Mouse (Mus musculus) kidney, adult 8-10 months (tissue): ENCODE data around the gene Zbtb44.
"Not testable (repeated sequence)": the region's sequence is repeated elsewhere in the genome, so short reads cannot be mapped to it uniquely, and the experiment has no call there.

Experiments
- DNase-seq, 2 experiments: peaks; one replicate each; pipeline ENCODE4 v3.0.0; 2022

Gene Zbtb44

DNA sequence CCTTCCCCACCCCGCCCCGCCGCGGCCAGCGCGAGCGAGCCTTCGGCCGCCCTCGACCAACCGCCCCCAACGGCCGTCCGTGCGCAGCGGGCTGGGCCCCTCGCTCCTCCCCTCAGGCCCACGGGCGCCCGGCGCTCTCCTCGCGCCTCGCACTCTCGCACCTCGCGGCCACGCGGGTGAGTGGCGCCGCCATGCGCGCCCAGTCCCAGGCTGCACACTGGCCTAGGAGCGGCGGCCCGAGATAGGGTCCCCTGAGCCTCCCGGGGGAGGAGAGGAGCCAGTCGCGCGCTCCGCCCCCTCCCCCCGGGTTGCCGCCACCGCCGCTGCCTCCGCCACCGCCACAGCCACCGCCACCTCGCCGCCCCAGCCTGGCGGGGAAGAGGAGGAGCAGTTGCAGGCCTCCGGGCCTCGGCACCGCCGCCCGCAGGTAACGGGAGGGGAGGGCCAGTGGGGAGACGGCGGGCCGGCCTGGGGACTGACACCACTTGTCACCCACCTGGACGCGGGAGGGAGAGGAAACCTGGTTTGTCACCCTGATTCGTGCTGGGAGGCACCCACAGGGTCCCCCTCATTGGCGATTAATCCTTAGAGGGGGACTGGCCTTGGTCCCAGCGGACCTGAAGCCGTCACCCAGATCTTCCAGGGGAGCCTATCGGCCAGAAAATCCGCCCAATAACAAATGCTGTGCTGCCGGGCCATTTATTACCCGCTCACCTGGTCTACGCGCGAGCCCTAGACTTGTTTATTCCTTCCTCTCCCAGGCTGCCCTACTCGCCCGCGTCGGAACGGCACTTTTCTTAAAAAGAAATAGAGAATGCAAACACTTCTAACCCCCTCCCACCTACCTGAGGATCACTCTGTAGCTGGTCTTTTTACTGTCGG is at the start of gene Zbtb44:
Gene Zbtb44, plus strand, starts transcription at position 113 of the 882 bp plus-strand sequence.
- peak in 1 of 2 experiments; percentile 64 for DNase-seq

DNA sequence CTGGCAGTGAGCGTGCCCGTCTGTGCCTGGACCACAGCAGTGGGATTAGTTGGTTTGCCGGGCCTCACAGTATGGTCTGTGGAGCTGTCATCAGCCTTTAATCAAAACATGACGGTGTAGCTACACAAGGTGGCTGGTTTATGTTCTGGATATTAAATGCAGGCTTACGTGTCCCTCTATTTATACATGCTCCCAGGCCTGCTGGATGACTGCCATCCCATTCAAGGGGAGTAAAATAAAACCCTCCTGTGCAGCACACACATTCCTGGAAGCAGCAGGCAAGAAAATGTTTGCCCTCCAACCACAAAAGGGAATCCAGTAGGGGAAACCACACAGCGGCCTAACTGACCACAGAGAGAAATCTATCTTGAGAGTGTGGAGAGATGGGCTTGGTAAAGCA is 44.7 kb upstream of the Zbtb44 start:
- DNase-seq: no peak

- no peak for DNase-seq
Measured at GRCm38 (mm10) chr9:30993106-30993505, 37.3 kb upstream of the Zbtb44 start.

GRCm38 (mm10) chr9:30996590-30997562 is 33.6 kb upstream of the Zbtb44 start:
- DNase-seq: peak in 1 of 2 experiments; percentile 64

- no peak for DNase-seq
Measured at GRCm38 (mm10) chr9:31000641-31001040, 29.8 kb upstream of the Zbtb44 start.

DNA sequence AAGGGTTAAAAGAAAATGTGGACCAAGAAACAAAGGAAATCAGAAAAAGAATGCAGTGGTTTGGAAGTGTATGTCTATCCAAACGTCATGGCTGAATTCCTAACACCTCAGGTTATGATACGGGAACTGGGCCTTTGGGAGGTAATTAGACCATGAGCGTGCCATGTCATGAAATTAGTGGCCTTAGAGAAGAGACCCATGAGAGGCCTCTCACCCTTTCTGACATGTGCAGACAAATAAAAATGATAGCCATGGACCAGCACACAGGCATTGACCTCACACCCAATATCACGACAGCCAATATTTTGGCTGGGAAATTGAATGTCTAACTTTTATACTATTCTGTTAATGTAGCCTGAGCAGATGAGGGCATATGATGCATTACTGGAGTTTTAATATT is 27.9 kb upstream of the Zbtb44 start:
- peak in 1 of 2 experiments; percentile 9 for DNase-seq

DNA sequence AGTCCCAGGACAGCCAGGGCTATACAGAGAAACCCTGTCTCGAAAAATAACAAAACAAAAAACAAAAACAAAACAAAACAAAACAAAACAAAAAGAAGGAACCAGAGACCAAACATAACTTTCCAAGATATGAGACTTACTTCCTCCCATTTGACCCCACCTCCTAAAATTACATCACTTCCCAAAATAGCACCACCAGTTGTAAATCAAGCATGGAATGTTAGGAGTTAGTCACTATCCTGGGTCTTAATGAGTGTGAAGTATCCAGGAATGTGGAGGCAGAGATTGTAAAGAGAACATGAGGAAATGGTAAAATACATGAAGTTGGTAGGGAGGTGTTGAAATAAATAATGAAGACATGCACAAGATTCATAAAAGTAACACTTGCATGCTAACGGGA is 21.1 kb upstream of the Zbtb44 start:
- DNase-seq: no peak

DNA sequence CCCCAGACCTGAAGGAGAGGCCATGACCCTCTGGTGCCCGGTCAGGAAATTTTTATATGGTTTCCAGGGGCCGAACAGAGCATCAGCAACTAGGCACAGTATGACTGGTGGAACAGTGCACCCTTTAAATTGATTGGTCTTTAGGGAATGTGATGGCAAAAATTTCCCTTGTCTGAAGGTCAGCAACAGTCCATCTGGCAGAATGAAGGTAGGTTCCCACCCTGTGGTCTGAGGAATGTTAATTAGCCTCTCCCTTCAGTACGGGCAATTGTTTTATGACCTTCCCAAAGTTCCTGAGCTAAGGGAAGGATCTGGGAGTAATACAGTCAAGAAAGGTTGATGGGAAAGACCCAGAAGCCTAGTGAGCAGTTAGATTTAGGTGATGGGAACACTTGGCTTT is 20.4 kb upstream of the Zbtb44 start:
- no peak for DNase-seq

DNA sequence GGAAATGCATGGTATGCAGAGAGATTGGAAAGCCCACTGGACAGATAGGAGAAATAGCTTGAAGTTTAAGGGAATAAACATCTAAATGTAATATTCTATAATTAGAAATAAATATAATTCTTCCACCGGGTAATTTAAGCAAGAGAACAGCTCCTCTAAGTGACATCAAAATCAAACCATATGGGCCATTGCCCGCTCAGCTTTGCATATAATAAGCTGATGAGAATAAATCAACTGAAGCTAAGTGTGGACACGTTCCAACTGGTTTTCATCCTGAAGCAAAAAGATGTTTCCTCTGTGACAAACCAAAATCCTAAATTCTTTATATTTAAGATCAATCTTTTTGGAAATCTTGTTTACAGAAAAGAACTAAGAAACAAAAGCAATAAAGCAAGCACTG is 19.7 kb upstream of the Zbtb44 start:
- no peak for DNase-seq

GRCm38 (mm10) chr9:31011533-31011932 is 18.9 kb upstream of the Zbtb44 start:
- no peak for DNase-seq

DNA sequence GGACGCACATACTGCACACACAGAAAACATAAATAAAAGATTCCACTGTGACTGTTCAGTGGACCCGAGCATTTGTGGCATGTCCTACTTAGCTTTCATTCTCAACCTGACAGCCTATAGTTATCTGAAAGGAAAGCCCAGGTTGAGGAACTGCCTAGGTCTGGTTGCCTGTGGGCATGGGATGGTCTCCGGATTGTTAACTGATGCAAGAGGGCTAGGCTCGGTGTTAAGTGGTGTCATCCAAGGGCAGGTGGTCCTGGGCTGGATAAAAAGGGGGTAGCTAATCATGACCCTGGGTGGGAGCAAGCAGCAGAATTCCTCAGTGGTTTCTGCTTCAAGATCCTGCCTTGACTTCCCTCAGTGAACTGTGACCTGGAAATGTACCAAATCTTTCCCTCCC is 17.8 kb upstream of the Zbtb44 start:
- DNase-seq: no peak

DNA sequence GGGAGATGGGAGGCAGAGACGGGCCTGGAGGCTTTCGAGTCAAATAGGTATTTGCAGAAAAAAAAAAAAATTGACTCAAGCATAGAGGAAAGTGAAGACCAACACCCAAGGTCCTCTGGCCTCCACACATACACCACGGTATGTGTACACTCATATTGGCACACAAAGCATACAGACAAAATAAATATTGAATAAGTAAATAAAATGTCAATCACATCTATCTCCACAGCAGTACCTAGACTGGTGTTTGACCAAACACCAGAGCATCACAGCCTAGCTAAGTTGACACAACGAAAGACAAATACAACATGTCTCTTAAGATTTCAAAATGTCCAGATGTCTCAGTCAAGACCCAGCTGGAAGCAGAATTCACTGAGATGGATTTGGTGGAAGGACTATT is 17.0 kb upstream of the Zbtb44 start:
- DNase-seq: no peak

- no peak for DNase-seq
Measured at GRCm38 (mm10) chr9:31017616-31018015, 12.8 kb upstream of the Zbtb44 start.

DNA sequence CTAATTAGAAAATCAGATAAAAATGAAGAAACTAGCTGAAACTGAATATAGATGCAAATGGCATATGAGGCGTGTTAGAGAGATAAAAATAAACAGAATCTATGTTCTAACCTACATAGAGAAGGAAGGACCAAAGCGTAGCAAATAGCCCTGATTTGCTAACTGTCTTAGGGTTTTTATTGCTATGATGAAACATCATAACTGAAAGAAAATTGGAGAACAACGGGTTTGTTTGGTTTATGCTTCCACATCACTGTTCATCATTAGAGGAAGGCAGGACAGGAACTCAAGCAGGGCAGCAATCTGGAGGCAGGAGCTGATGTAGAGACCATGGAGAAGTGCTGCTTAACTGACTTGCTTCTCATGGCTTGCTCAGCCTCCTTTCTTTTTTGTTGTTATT is 12.3 kb upstream of the Zbtb44 start:
- no peak for DNase-seq

GRCm38 (mm10) chr9:31018705-31019104 is 11.7 kb upstream of the Zbtb44 start:
- DNase-seq: no peak

- DNase-seq: peak in 1 of 2 experiments; percentile 45
Measured at GRCm38 (mm10) chr9:31028251-31028650, 2.2 kb upstream of the Zbtb44 start.

- DNase-seq: peak; percentile 96
Measured at GRCm38 (mm10) chr9:31029751-31030511, 513 bp upstream of the Zbtb44 start.

GRCm38 (mm10) chr9:31031414-31031843 is 985 bp downstream of the Zbtb44 start:
- no peak for DNase-seq

GRCm38 (mm10) chr9:31032546-31032945 is 2.1 kb downstream of the Zbtb44 start:
- DNase-seq: no peak

GRCm38 (mm10) chr9:31050208-31050607 is 19.8 kb downstream of the Zbtb44 start:
- DNase-seq: no peak

GRCm38 (mm10) chr9:31051509-31051908 is 21.1 kb downstream of the Zbtb44 start:
- DNase-seq: not testable (repeated sequence)

GRCm38 (mm10) chr9:31058723-31059122 is 28.3 kb downstream of the Zbtb44 start:
- no peak for DNase-seq

- no peak for DNase-seq
Measured at GRCm38 (mm10) chr9:31070706-31071105, 40.3 kb downstream of the Zbtb44 start.
